In genomic region chr7:140126934-140127333, GRCm38 (mm10) we compare ENCODE assay signal across 14 mouse cellular contexts. TPM values are rescaled to one million over a fixed set of nuclear protein-coding genes. Genes with fewer than 3 reads are reported as not detected.
DNase-seq lines count a peak whose midpoint lies in the region; ATAC-seq and TF ChIP-seq lines count a peak whose summit lies in the region.
"Had no signal": no experiment of that assay in that cellular context is flagged by ENCODE, and none has a peak within 500 bp of the region (broad histone marks: within the 10 kb centered on the region; RNA-seq: fewer than 3 reads in every experiment).

No protein-coding gene starts in this region.

- H3K9ac ChIP-seq in kidney, embryonic 15.5 days: peak overlapping the region; percentile 21; the same call in 1 of the 2 replicates
- no peak overlapping the region for H3K9ac ChIP-seq in kidney, embryonic 16.5 days (replicated peaks; ENCODE audit: low read length)
- H3K9ac ChIP-seq in ES-Bruce4 (ENCODE audit: low read depth, poor library complexity, severe bottlenecking): no peak overlapping the region
- H3K9ac ChIP-seq in embryonic facial prominence, embryonic 13.5 days: 0 out of 2 replicates have a peak overlapping the region, but pooled peaks have one; percentile 17
- no peak overlapping the region for H3K9ac ChIP-seq in liver, embryonic 14.5 days (replicated peaks)
- H3K9ac ChIP-seq: forebrain, postnatal 0 days; hindbrain, embryonic 12.5 days; midbrain, embryonic 12.5 days had no signal

- intact Hi-C loops in heart, postnatal 14 days (cut with DNase I): no loop called here

- peak overlapping the region; percentile 7; the same call in 1 of the 2 replicates for H3K4me2 ChIP-seq in kidney, embryonic 15.5 days
- no peak overlapping the region for H3K4me2 ChIP-seq in kidney, embryonic 16.5 days (replicated peaks; ENCODE audit: low read depth, low read length)
- peak overlapping the region; percentile 32 for H3K4me2 ChIP-seq in embryonic facial prominence, embryonic 13.5 days
- peak overlapping the region; percentile 11; the same call in 1 of the 2 replicates for H3K4me2 ChIP-seq in liver, embryonic 14.5 days (ENCODE audit: low read depth)
- H3K4me2 ChIP-seq: hindbrain, embryonic 12.5 days; midbrain, embryonic 12.5 days had no signal

- H3K36me3 ChIP-seq in kidney, embryonic 15.5 days: peaks cover 27% of the 10 kb centered on the region
- H3K36me3 ChIP-seq in kidney, embryonic 16.5 days (ENCODE audit: insufficient read depth, low read length): peaks cover 12% of the 10 kb centered on the region
- H3K36me3 ChIP-seq in ES-Bruce4 (ENCODE audit: control insufficient read depth, insufficient read depth, low read length, poor library complexity, severe bottlenecking): peaks cover 14% of the 10 kb centered on the region
- peaks cover 19% of the 10 kb centered on the region for H3K36me3 ChIP-seq in embryonic facial prominence, embryonic 13.5 days
- no peaks in the 10 kb centered on the region for H3K36me3 ChIP-seq in liver, embryonic 14.5 days (replicated peaks; ENCODE audit: control insufficient read depth, insufficient read depth, low read depth)

- TF ChIP-seq EP300 in ES-Bruce4 (IDR thresholded peaks at IDR 0.05; ENCODE audit: insufficient read depth, low read depth, low read length): no peak
- no peak for TF ChIP-seq EP300 in liver, embryonic 14.5 days (IDR thresholded peaks at IDR 0.05; ENCODE audit: low read depth)

- no peak overlapping the region for H3K4me3 ChIP-seq in kidney, embryonic 15.5 days (replicated peaks)
- H3K4me3 ChIP-seq in kidney, embryonic 16.5 days (ENCODE audit: low read length): no peak overlapping the region
- 0 out of 2 replicates have a peak overlapping the region, but pooled peaks have one; percentile 1 for H3K4me3 ChIP-seq in ES-Bruce4 (ENCODE audit: low read depth, low read length)
- H3K4me3 ChIP-seq in embryonic facial prominence, embryonic 13.5 days: no peak overlapping the region
- H3K4me3 ChIP-seq in liver, embryonic 14.5 days (ENCODE audit: insufficient read depth in 1 of 2, low read depth in 2 of 2, low read length in 2 of 2): no peak overlapping the region
- H3K4me3 ChIP-seq: hindbrain, embryonic 12.5 days; midbrain, embryonic 12.5 days had no signal

- WGBS in kidney, embryonic 15.5 days: 79% methylated on average over 3 of the region's 3 CpGs
- WGBS in kidney, embryonic 16.5 days: 86% methylated on average over 3 of the region's 3 CpGs
- 81% methylated on average over 3 of the region's 3 CpGs for WGBS in embryonic facial prominence, embryonic 13.5 days
- WGBS in liver, embryonic 14.5 days (ENCODE audit: insufficient replicate concordance): 46% methylated on average over 3 of the region's 3 CpGs

- TF ChIP-seq POLR2A in ES-Bruce4 (IDR thresholded peaks at IDR 0.05; ENCODE audit: insufficient read depth, low read length): no peak

- no peak for DNase-seq in liver, embryonic 14.5 days (ENCODE audit: low read depth in 3 of 3, low spot score in 3 of 3)
- no peak for DNase-seq in ovary, postnatal 14 days (ENCODE audit: low spot score)
- no peak for DNase-seq in layer of hippocampus, postnatal 36 days
- DNase-seq in heart, postnatal 14 days: no peak
- DNase-seq: cerebellum, adult 9-11 months; forebrain, postnatal 0 days; right cerebral cortex, postnatal 14 days had no signal

- no peak overlapping the region for H3K27ac ChIP-seq in kidney, embryonic 15.5 days
- no peak overlapping the region for H3K27ac ChIP-seq in kidney, embryonic 16.5 days (ENCODE audit: low read length)
- no peak overlapping the region for H3K27ac ChIP-seq in ES-Bruce4 (ENCODE audit: insufficient read depth, low read length)
- no peak overlapping the region for H3K27ac ChIP-seq in embryonic facial prominence, embryonic 13.5 days
- H3K27ac ChIP-seq in liver, embryonic 14.5 days: no peak overlapping the region
- H3K27ac ChIP-seq: hindbrain, embryonic 12.5 days; kidney, postnatal 0 days; midbrain, embryonic 12.5 days had no signal

- H3K27me3 ChIP-seq in kidney, embryonic 15.5 days: no peaks in the 10 kb centered on the region
- no peaks in the 10 kb centered on the region for H3K27me3 ChIP-seq in kidney, embryonic 16.5 days (ENCODE audit: insufficient read depth, low read length)
- H3K27me3 ChIP-seq in ES-Bruce4 (ENCODE audit: control insufficient read depth, insufficient read depth, low read length, poor library complexity, severe bottlenecking): no peaks in the 10 kb centered on the region
- no peaks in the 10 kb centered on the region for H3K27me3 ChIP-seq in embryonic facial prominence, embryonic 13.5 days
- no peaks in the 10 kb centered on the region for H3K27me3 ChIP-seq in liver, embryonic 14.5 days (ENCODE audit: control insufficient read depth, insufficient read depth, low read length)
- H3K27me3 ChIP-seq: hindbrain, embryonic 12.5 days; midbrain, embryonic 12.5 days had no signal

- H3K9me3 ChIP-seq in kidney, embryonic 15.5 days (replicated peaks): no peaks in the 10 kb centered on the region
- no peaks in the 10 kb centered on the region for H3K9me3 ChIP-seq in kidney, embryonic 16.5 days (ENCODE audit: low read length)
- H3K9me3 ChIP-seq in ES-Bruce4 (replicated peaks; ENCODE audit: control insufficient read depth, insufficient read depth, low read length, poor library complexity, severe bottlenecking): no peaks in the 10 kb centered on the region
- H3K9me3 ChIP-seq in embryonic facial prominence, embryonic 13.5 days: no peaks in the 10 kb centered on the region
- H3K9me3 ChIP-seq in liver, embryonic 14.5 days (ENCODE audit: control insufficient read depth, low read length): no peaks in the 10 kb centered on the region
- H3K9me3 ChIP-seq: hindbrain, embryonic 12.5 days; midbrain, embryonic 12.5 days had no signal

- no peak for TF ChIP-seq CTCF in ES-Bruce4 (IDR thresholded peaks at IDR 0.05; ENCODE audit: low read depth, low read length)
- TF ChIP-seq CTCF in liver, embryonic 14.5 days (IDR thresholded peaks at IDR 0.05; ENCODE audit: low read depth): no peak

- ATAC-seq in kidney, embryonic 15.5 days (replicated peaks; ENCODE audit: low FRiP score): no peak
- ATAC-seq in kidney, embryonic 16.5 days (ENCODE audit: low FRiP score, low TSS enrichment): no peak
- no peak for ATAC-seq in embryonic facial prominence, embryonic 13.5 days (ENCODE audit: insufficient number of reproducible peaks, insufficient read depth, low FRiP score, low TSS enrichment, low read depth)
- no peak for ATAC-seq in liver, embryonic 14.5 days (ENCODE audit: insufficient read depth)
- ATAC-seq: forebrain, postnatal 0 days had no signal

- H3K4me1 ChIP-seq in kidney, embryonic 15.5 days: peaks cover 16% of the 10 kb centered on the region
- peaks cover 10% of the 10 kb centered on the region for H3K4me1 ChIP-seq in kidney, embryonic 16.5 days (ENCODE audit: insufficient read depth, low read length)
- peaks cover 7% of the 10 kb centered on the region for H3K4me1 ChIP-seq in ES-Bruce4 (ENCODE audit: control insufficient read depth, insufficient read depth, low read length)
- peaks cover 10% of the 10 kb centered on the region for H3K4me1 ChIP-seq in embryonic facial prominence, embryonic 13.5 days
- H3K4me1 ChIP-seq in liver, embryonic 14.5 days (replicated peaks; ENCODE audit: control insufficient read depth in 2 of 2, insufficient read depth in 2 of 2, low read length in 1 of 2): peaks cover 5 to 21% of the 10 kb centered on the region in 2 experiments; a peak in 3 of 4 replicates

RNA-seq across cellular contexts. Expression of gene Mtg1, which starts 10.4 kb away (rescaled TPM):
- polyA plus RNA-seq in kidney, embryonic 15.5 days (2015; fragmentation: Nextera tagmentation; extraction: Ambion mirVana): 26.3 and 28.1 TPM in 2 replicates
- polyA plus RNA-seq in kidney, embryonic 16.5 days (2015; fragmentation: Nextera tagmentation; extraction: Ambion mirVana): 30.5 and 33.8 TPM in 2 replicates
- 43.2 and 44.0 TPM in 2 replicates for polyA plus RNA-seq in ES-Bruce4 (2011; ENCODE audit: insufficient read depth, insufficient read length, low read depth, missing spikeins)
- 21.1 and 24.2 TPM in 2 replicates for polyA plus RNA-seq in embryonic facial prominence, embryonic 13.5 days (2015; fragmentation: Nextera tagmentation; extraction: Ambion mirVana)
- 10.1 and 14.6 TPM in 2 replicates for polyA plus RNA-seq in liver, embryonic 14.5 days (2012; rRNA removed)
- polyA plus RNA-seq in liver, embryonic 14.5 days (2014; fragmentation: Nextera tagmentation; extraction: Ambion mirVana): 17.3 and 18.5 TPM in 2 replicates
- total RNA-seq in layer of hippocampus, postnatal 36 days (2021): 10 to 100 TPM; 23.0 to 27.3 TPM
- 10 to 100 TPM; 28.1 to 29.3 TPM for total RNA-seq in heart, postnatal 14 days (2021)

RNA-seq across cellular contexts. Expression of gene Echs1, which starts 10.7 kb away (rescaled TPM):
- polyA plus RNA-seq in kidney, embryonic 15.5 days (2015; fragmentation: Nextera tagmentation; extraction: Ambion mirVana): 166 and 171 TPM in 2 replicates
- 183 and 199 TPM in 2 replicates for polyA plus RNA-seq in kidney, embryonic 16.5 days (2015; fragmentation: Nextera tagmentation; extraction: Ambion mirVana)
- polyA plus RNA-seq in ES-Bruce4 (2011; ENCODE audit: insufficient read depth, insufficient read length, low read depth, missing spikeins): 107 and 109 TPM in 2 replicates
- 170 and 172 TPM in 2 replicates for polyA plus RNA-seq in embryonic facial prominence, embryonic 13.5 days (2015; fragmentation: Nextera tagmentation; extraction: Ambion mirVana)
- polyA plus RNA-seq in liver, embryonic 14.5 days (2012; rRNA removed): 36.5 and 45.7 TPM in 2 replicates
- polyA plus RNA-seq in liver, embryonic 14.5 days (2014; fragmentation: Nextera tagmentation; extraction: Ambion mirVana): 97.2 and 99.0 TPM in 2 replicates
- total RNA-seq in layer of hippocampus, postnatal 36 days (2021): 10 to 100 TPM; 60.2 to 61.0 TPM
- total RNA-seq in heart, postnatal 14 days (2021): 100 to 1,000 TPM; 298 to 315 TPM

RNA-seq across cellular contexts. Expression of gene Paox, which starts 11.3 kb away (rescaled TPM):
- 18.0 and 23.3 TPM in 2 replicates for polyA plus RNA-seq in kidney, embryonic 15.5 days (2015; fragmentation: Nextera tagmentation; extraction: Ambion mirVana)
- polyA plus RNA-seq in kidney, embryonic 16.5 days (2015; fragmentation: Nextera tagmentation; extraction: Ambion mirVana): 20.2 and 23.5 TPM in 2 replicates
- 19.6 and 21.4 TPM in 2 replicates for polyA plus RNA-seq in ES-Bruce4 (2011; ENCODE audit: insufficient read depth, insufficient read length, low read depth, missing spikeins)
- polyA plus RNA-seq in embryonic facial prominence, embryonic 13.5 days (2015; fragmentation: Nextera tagmentation; extraction: Ambion mirVana): 18.1 and 19.2 TPM in 2 replicates
- polyA plus RNA-seq in liver, embryonic 14.5 days (2012; rRNA removed): 4.2 and 5.4 TPM in 2 replicates
- 10.4 and 10.5 TPM in 2 replicates for polyA plus RNA-seq in liver, embryonic 14.5 days (2014; fragmentation: Nextera tagmentation; extraction: Ambion mirVana)
- total RNA-seq in layer of hippocampus, postnatal 36 days (2021): 1 to 10 TPM; 3.0 to 3.4 TPM
- total RNA-seq in heart, postnatal 14 days (2021): 1 to 10 TPM; 3.6 to 3.9 TPM

RNA-seq across cellular contexts. Expression of gene Fuom, which starts 24.7 kb away (rescaled TPM):
- 34.7 and 35.8 TPM in 2 replicates for polyA plus RNA-seq in kidney, embryonic 15.5 days (2015; fragmentation: Nextera tagmentation; extraction: Ambion mirVana)
- 36.1 and 41.3 TPM in 2 replicates for polyA plus RNA-seq in kidney, embryonic 16.5 days (2015; fragmentation: Nextera tagmentation; extraction: Ambion mirVana)
- 24.1 and 30.6 TPM in 2 replicates for polyA plus RNA-seq in ES-Bruce4 (2011; ENCODE audit: insufficient read depth, insufficient read length, low read depth, missing spikeins)
- 26.0 and 26.9 TPM in 2 replicates for polyA plus RNA-seq in embryonic facial prominence, embryonic 13.5 days (2015; fragmentation: Nextera tagmentation; extraction: Ambion mirVana)
- 6.3 and 6.7 TPM in 2 replicates for polyA plus RNA-seq in liver, embryonic 14.5 days (2012; rRNA removed)
- polyA plus RNA-seq in liver, embryonic 14.5 days (2014; fragmentation: Nextera tagmentation; extraction: Ambion mirVana): 7.7 and 9.2 TPM in 2 replicates
- 10 to 100 TPM; 47.0 to 50.7 TPM for total RNA-seq in layer of hippocampus, postnatal 36 days (2021)
- 10 to 100 TPM; 76.5 to 77.2 TPM for total RNA-seq in heart, postnatal 14 days (2021)

RNA-seq across cellular contexts. Expression of gene Sprn, which starts 27.7 kb away (rescaled TPM):
- 0.48 and 0.55 TPM in 2 replicates for polyA plus RNA-seq in kidney, embryonic 15.5 days (2015; fragmentation: Nextera tagmentation; extraction: Ambion mirVana)
- polyA plus RNA-seq in kidney, embryonic 16.5 days (2015; fragmentation: Nextera tagmentation; extraction: Ambion mirVana): 0.41 and 0.51 TPM in 2 replicates
- polyA plus RNA-seq in ES-Bruce4 (2011; ENCODE audit: insufficient read depth, insufficient read length, low read depth, missing spikeins): 0.24 TPM in 1 of 2 replicates, not detected in the other
- 0.72 TPM in 2 replicates for polyA plus RNA-seq in embryonic facial prominence, embryonic 13.5 days (2015; fragmentation: Nextera tagmentation; extraction: Ambion mirVana)
- 0.01 TPM in 1 of 2 replicates, not detected in the other for polyA plus RNA-seq in liver, embryonic 14.5 days (2012; rRNA removed)
- not detected in 2 replicates for polyA plus RNA-seq in liver, embryonic 14.5 days (2014; fragmentation: Nextera tagmentation; extraction: Ambion mirVana)
- total RNA-seq in layer of hippocampus, postnatal 36 days (2021): 100 to 1,000 TPM; 165 to 170 TPM
- total RNA-seq in heart, postnatal 14 days (2021): under 1 TPM; 0.32 to 0.41 TPM

Comparison
In these comparisons a context has a peak if more than half of its experiments do, and no peak if none do; other contexts are left out.
1. H3K9ac ChIP-seq: peak in kidney, embryonic 15.5 days (single experiment) and embryonic facial prominence, embryonic 13.5 days (single experiment); none in kidney, embryonic 16.5 days (single experiment), ES-Bruce4 (single experiment) and liver, embryonic 14.5 days (single experiment).